Mouse (Mus musculus) stomach, postnatal 0 days (tissue): ENCODE measurements around the gene Cacna2d3. TPM values are rescaled to one million over a fixed set of nuclear protein-coding genes. Genes with fewer than 3 reads are reported as not detected.

Experiments used
- ATAC-seq: fragments of 200-750 bp; cut with Nextera tagmentation; 2 replicates; pipeline ENCODE4 v1.8.0; 2017; ENCODE audit not compliant: low FRiP score, low TSS enrichment
- DNase-seq: peaks from one replicate; pipeline ENCODE4 v3.0.0-alpha.2; 2016; ENCODE audit warnings: low spot score
- H3K27ac ChIP-seq: fragments of 300-500 bp; sonication (generic); replicated peaks from 2 replicates; pipeline ENCODE4 v1.5.1; 2014; ENCODE audit warnings: mild to moderate bottlenecking, control low read depth
- H3K27me3 ChIP-seq: fragments of 300-500 bp; sonication (generic); 2 replicates; pipeline ENCODE4 v1.6.1; 2014; ENCODE audit warnings: low read length; ENCODE audit not compliant: control insufficient read depth, insufficient read depth
- H3K36me3 ChIP-seq: fragments of 300-500 bp; sonication (generic); 2 replicates; pipeline ENCODE4 v1.6.1; 2014; ENCODE audit warnings: low read length, mixed read lengths; ENCODE audit not compliant: control insufficient read depth, insufficient read depth
- H3K4me1 ChIP-seq: fragments of 300-500 bp; sonication (generic); replicated peaks from 2 replicates; pipeline ENCODE4 v1.6.1; 2014; ENCODE audit warnings: antibody characterized with exemption; ENCODE audit not compliant: control insufficient read depth, insufficient read depth
- H3K4me2 ChIP-seq: fragments of 300-500 bp; sonication (generic); replicated peaks from 2 replicates; pipeline ENCODE4 v1.6.1; 2014; ENCODE audit warnings: low read depth, mild to moderate bottlenecking, control low read depth, moderate library complexity
- H3K4me3 ChIP-seq: fragments of 300-500 bp; sonication (generic); 2 replicates; pipeline ENCODE4 v1.5.1; 2014; ENCODE audit warnings: low read depth, low read length, control low read depth
- H3K9ac ChIP-seq: fragments of 300-500 bp; sonication (generic); 2 replicates; pipeline ENCODE4 v1.6.1; 2014; ENCODE audit warnings: mild to moderate bottlenecking, low read length, control low read depth, mixed read lengths
- H3K9me3 ChIP-seq: fragments of 300-500 bp; sonication (generic); 2 replicates; pipeline ENCODE4 v1.6.1; 2016; ENCODE audit warnings: low read length; ENCODE audit not compliant: control insufficient read depth
- CTCF ChIP-seq: IDR thresholded peaks from 2 replicates; pipeline ENCODE4 v1.5.1; 2016; ENCODE audit warnings: antibody characterized with exemption, low read depth, mild to moderate bottlenecking, moderate library complexity
- EP300 ChIP-seq: optimal IDR thresholded peaks from 2 replicates; pipeline ENCODE3; 2016; ENCODE audit warnings: antibody characterized with exemption
- WGBS: fragments of 180-500 bp; shearing (Covaris S2); extraction: QIAGEN DNeasy Blood & Tissue Kit; methylation state at CpG from one replicate; pipeline ENCODE4 v1.1.7; 2014; 5-methylcytosine and 5-hydroxymethylcytosine counted together
- polyA plus RNA-seq: library from polyadenylated mRNA; unstranded; fragments of >200 nt; fragmentation: Nextera tagmentation; extraction: Ambion mirVana; gene quantifications from 2 replicates; pipeline ENCODE4 v1.2.1, GENCODE M21; 2015

Cacna2d3 gene
- 0.98 and 1.1 TPM in 2 replicates for polyA plus RNA-seq

DNA sequence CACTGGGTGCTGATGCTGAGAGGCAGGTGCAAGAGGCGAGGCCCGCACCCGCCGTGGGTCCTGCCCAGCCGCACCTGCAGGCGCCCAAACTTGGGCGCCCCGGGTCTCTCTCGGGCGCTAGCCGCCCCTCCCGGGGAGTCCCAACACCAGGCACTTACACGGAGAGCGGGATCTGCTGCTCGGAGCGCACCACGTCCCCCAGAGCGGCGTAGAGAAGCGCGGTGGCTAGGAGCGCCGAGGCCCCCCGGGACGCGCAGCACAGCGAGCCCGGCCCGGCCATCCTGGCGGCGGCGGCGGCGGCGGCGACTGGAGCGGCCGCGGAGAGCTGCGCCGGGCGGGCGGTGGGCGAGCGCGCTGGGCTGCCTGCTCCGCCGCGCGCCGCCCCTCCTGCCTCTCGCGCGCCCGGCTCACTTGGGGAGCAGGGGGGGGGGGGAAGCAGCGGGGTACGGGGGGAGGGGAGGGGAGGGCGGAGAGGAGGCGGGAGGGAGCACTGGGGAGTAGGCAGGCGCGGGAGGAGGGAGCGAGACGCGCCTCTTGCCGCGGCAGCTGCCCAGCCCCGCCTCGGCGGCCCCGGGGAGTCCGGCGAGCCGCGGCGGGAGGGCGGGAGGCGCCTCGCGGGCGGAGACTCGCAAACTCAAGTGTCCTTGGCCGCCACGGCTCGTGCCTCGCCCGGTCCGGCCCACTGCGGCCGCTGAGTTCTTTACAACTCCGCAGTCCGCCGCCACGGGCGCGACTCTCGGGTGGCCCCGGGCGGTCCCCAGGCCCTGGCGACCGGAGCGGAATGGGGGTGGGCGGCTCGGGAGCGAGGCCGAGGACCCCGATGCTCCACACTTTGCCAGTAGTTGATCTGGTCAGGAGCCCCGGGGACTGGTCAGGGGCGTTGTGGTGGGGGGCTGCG, at the start of gene Cacna2d3:
Gene Cacna2d3 (minus strand): TSS at position 377 of the 898 bp plus-strand sequence.
- H3K9ac ChIP-seq = peak within 1 kb of the TSS; percentile 55
- no peaks in the 10 kb centered on the region; the same call in 1 of the 2 replicates for H3K27me3 ChIP-seq
- peak within 1 kb of the TSS; percentile 96 for H3K4me2 ChIP-seq
- peak within 1 kb of the TSS; percentile 61 for H3K4me3 ChIP-seq
- no peak for TF ChIP-seq EP300
- TF ChIP-seq CTCF = no peak
- no peaks in the 10 kb centered on the region for H3K36me3 ChIP-seq
- WGBS = under 1% methylated on average over 68 of the region's 109 CpGs
- no peaks in the 10 kb centered on the region; the same call in 1 of the 2 replicates for H3K4me1 ChIP-seq
- peak; percentile 60 for DNase-seq
- H3K9me3 ChIP-seq = no peaks in the 10 kb centered on the region
- no peak within 1 kb of the TSS for H3K27ac ChIP-seq
- peak; percentile 72 for ATAC-seq

GRCm38 (mm10) chr14:29769486-29769885, 47.8 kb upstream of the Cacna2d3 start:
- no peak for TF ChIP-seq CTCF
- TF ChIP-seq EP300 = no peak
- H3K9ac ChIP-seq = no peak overlapping the region
- no peak overlapping the region for H3K4me3 ChIP-seq
- WGBS = 78% methylated on average over 4 of the region's 4 CpGs
- no peak for DNase-seq
- H3K36me3 ChIP-seq = no peaks in the 10 kb centered on the region
- no peak for ATAC-seq
- H3K4me2 ChIP-seq = no peak overlapping the region
- H3K4me1 ChIP-seq = no peaks in the 10 kb centered on the region
- no peaks in the 10 kb centered on the region for H3K9me3 ChIP-seq
- H3K27me3 ChIP-seq = no peaks in the 10 kb centered on the region
- H3K27ac ChIP-seq = no peak overlapping the region

DNA sequence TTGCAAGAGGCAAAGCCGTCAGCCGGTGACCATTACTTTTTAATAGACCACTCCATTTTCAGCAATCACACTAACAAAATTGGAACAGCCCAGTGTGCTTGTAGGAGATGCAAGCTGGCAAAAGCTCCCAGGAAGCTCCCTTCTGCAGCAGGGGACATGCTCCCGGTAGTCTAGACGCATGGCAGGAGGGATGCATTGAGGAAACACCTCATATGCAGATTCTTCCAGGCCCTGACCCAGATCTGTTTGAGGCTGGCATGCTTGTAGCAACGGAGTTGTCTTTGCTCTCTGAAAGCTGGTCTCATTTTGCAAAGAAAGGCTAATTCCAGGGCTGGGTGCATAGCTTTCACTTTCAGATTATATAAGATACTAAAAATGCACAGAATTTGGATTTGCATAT, 31.2 kb upstream of the Cacna2d3 start:
- Histone ChIP-seq H3K36me3 (no peaks in the 10 kb centered on the region), H3K27me3 (no peaks in the 10 kb centered on the region; the same call in 1 of the 2 replicates), H3K4me3 (no peak overlapping the region), H3K9ac (no peak overlapping the region), H3K4me2 (no peak overlapping the region), H3K4me1 (no peaks in the 10 kb centered on the region), H3K9me3 (no peaks in the 10 kb centered on the region), H3K27ac (no peak overlapping the region)
- DNase-seq (no peak), ATAC-seq (no peak)
- WGBS = 58% methylated on average over 5 of the region's 5 CpGs
- TF ChIP-seq EP300 = no peak

GRCm38 (mm10) chr14:29738751-29739150, 17.1 kb upstream of the Cacna2d3 start:
- no peak overlapping the region for H3K4me2 ChIP-seq
- no peaks in the 10 kb centered on the region for H3K4me1 ChIP-seq
- no peaks in the 10 kb centered on the region for H3K9me3 ChIP-seq
- TF ChIP-seq EP300 = no peak
- no peak for TF ChIP-seq CTCF
- H3K4me3 ChIP-seq = no peak overlapping the region
- WGBS = 51% methylated on average over 2 of the region's 2 CpGs
- ATAC-seq (no peak), DNase-seq (no peak)
- H3K27me3 ChIP-seq = no peaks in the 10 kb centered on the region
- H3K27ac ChIP-seq = no peak overlapping the region
- no peak overlapping the region for H3K9ac ChIP-seq
- no peaks in the 10 kb centered on the region for H3K36me3 ChIP-seq

GRCm38 (mm10) chr14:29730256-29730655, 8.6 kb upstream of the Cacna2d3 start:
- TF ChIP-seq EP300 (no peak), CTCF (no peak)
- Histone ChIP-seq H3K4me1 (no peaks in the 10 kb centered on the region), H3K9me3 (no peaks in the 10 kb centered on the region), H3K27me3 (no peaks in the 10 kb centered on the region), H3K9ac (no peak overlapping the region), H3K4me2 (no peak overlapping the region), H3K4me3 (no peak overlapping the region), H3K36me3 (no peaks in the 10 kb centered on the region), H3K27ac (no peak overlapping the region)
- ATAC-seq (no peak), DNase-seq (no peak)
- WGBS = 86% methylated on average over 4 of the region's 4 CpGs

- Histone ChIP-seq H3K4me1 (no peaks in the 10 kb centered on the region), H3K9me3 (no peaks in the 10 kb centered on the region), H3K9ac (no peak overlapping the region), H3K4me3 (no peak overlapping the region), H3K27me3 (no peaks in the 10 kb centered on the region; the same call in 1 of the 2 replicates), H3K27ac (no peak overlapping the region), H3K4me2 (no peak overlapping the region), H3K36me3 (no peaks in the 10 kb centered on the region)
- ATAC-seq = no peak
- no peak for DNase-seq
- TF ChIP-seq EP300 (no peak), CTCF (no peak)
- 71% methylated on average over 4 of the region's 4 CpGs for WGBS
Observed at GRCm38 (mm10) chr14:29729009-29729408, 7.3 kb upstream of the Cacna2d3 start.
